Mouse (Mus musculus): ENCODE measurements around the gene Trmt1.

DNA sequence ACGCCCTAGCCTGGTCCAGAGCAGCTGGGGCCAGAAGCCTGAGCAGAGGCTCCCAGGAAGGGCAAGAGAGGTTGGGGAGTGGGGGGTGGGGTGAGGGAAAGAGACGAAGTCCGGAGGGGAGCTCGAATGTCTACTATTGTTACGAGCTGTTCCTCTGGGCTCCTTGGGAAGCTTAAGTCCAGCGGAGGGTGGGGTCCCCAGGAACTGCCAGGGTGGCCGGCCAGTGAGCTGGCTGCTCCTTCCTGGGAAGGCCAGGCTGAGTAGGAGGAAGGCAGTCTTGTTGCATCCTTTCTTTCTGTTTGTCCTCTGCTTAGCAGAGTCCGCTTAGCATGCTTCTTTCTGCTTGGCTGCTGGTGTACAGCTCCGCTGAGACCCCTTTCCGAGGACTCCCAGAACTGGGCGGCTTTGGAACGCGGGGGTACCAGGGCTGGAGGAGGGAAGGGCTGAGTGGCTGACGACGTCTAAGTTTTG, 22.0 kb downstream of the Trmt1 start:
- TF ChIP-seq POLR2A (IDR thresholded peaks at IDR 0.05; ENCODE audit: control insufficient read depth, low read depth, low read length) (no peak), CTCF (IDR thresholded peaks at IDR 0.05; ENCODE audit: control insufficient read depth, insufficient read depth, insufficient replicate concordance, low read depth, low read length) (no peak)
